In genomic region chr17:56175416-56175815, GRCm38 (mm10) we compare ENCODE assay signal across 23 mouse cellular contexts. TPM values are rescaled to one million over a fixed set of nuclear protein-coding genes. Genes with fewer than 3 reads are reported as not detected.
"Had no signal": no experiment of that assay in that cellular context is flagged by ENCODE, and none has a peak within 500 bp of the region (broad histone marks: within the 10 kb centered on the region; RNA-seq: fewer than 3 reads in every experiment).

No protein-coding gene starts in this region.

- DNase-seq: heart, postnatal 10 days; heart, postnatal 14 days; heart, postnatal 36 days; heart, postnatal 4 days; kidney, adult 11 months; kidney, adult 18-20 months; kidney, adult 2 months; kidney, adult 8-10 months; kidney, adult 9 months; kidney, postnatal 10 days; kidney, postnatal 14 days; kidney, postnatal 25 days; kidney, postnatal 36 days; kidney, postnatal 4 days; layer of hippocampus, adult 9-11 months; layer of hippocampus, postnatal 36 days had no signal

RNA-seq across cellular contexts. Expression of gene Lrg1, which starts 53.6 kb away (rescaled TPM):
- total RNA-seq: layer of hippocampus, postnatal 10 days had no signal
- polyA plus RNA-seq: hindbrain, embryonic 10.5 days; hindbrain, embryonic 11.5 days; hindbrain, embryonic 13.5 days; inflammation-experienced regulatory T-cells, adult 6 months; intestine, embryonic 14.5 days; kidney, embryonic 14.5 days had no signal
